Mouse (Mus musculus) MEL (cell line): ENCODE measurements at regions not wholly inside any gene's neighbourhood (a gene's known extent, or its start where the extent isn't known, plus 50 kb on each side); places are given as distances from the start of the nearest gene placed in this dataset.

Experiments
- CHD2 ChIP-seq: IDR thresholded peaks from 2 replicates; pipeline ENCODE4 v1.6.1; 2011; ENCODE audit warnings: low read length, improper control_type of control experiment
- CTCF ChIP-seq, 3 experiments: IDR thresholded peaks in 2 of 3; conservative IDR thresholded peaks in 1 of 3; 2 replicates each; pipeline ENCODE4 v1.5.1; 2011 to 2012; ENCODE audit warnings: low read length in 3 of 3, low read depth in 2 of 3, mild to moderate bottlenecking in 2 of 3, improper control_type of control experiment in 1 of 3, inconsistent platforms in 1 of 3, mixed read lengths in 1 of 3, moderate library complexity in 1 of 3; ENCODE audit not compliant: control insufficient read depth in 1 of 3, insufficient read depth in 1 of 3, poor library complexity in 1 of 3, severe bottlenecking in 1 of 3
- E2F4 ChIP-seq: IDR thresholded peaks from 2 replicates; pipeline ENCODE4 v1.6.1; 2011; ENCODE audit warnings: low read depth, low read length, improper control_type of control experiment, borderline replicate concordance
- ELF1 ChIP-seq: IDR thresholded peaks from 2 replicates; pipeline ENCODE4 v1.6.1; 2014; ENCODE audit warnings: low read depth, mild to moderate bottlenecking, inconsistent platforms, low read length, improper control_type of control experiment, moderate library complexity
- MYC ChIP-seq: IDR thresholded peaks from 2 replicates; pipeline ENCODE4 v1.6.1; 2011; ENCODE audit warnings: low read depth, mild to moderate bottlenecking, low read length, improper control_type of control experiment, moderate library complexity
- POLR2A ChIP-seq, 2 experiments: IDR thresholded peaks; 2 replicates each; pipeline ENCODE4 v1.6.1; 2011 to 2012; ENCODE audit warnings: low read length in 2 of 2, mild to moderate bottlenecking in 2 of 2, control low read depth in 1 of 2, improper control_type of control experiment in 1 of 2, low read depth in 1 of 2, moderate library complexity in 1 of 2; ENCODE audit not compliant: control insufficient read depth in 1 of 2, insufficient read depth in 1 of 2, poor library complexity in 1 of 2
- TAL1 ChIP-seq: IDR thresholded peaks from 2 replicates; pipeline ENCODE4 v1.6.1; 2012; ENCODE audit warnings: mild to moderate bottlenecking, inconsistent platforms, low read length, moderate library complexity, mixed read lengths
- TCF12 ChIP-seq: IDR thresholded peaks from 2 replicates; pipeline ENCODE4 v1.6.1; 2014; ENCODE audit warnings: low read depth, mild to moderate bottlenecking, inconsistent platforms, low read length, improper control_type of control experiment, moderate library complexity
- ZNF384 ChIP-seq: IDR thresholded peaks from 2 replicates; pipeline ENCODE4 v1.6.1; 2012; ENCODE audit warnings: low read depth, mild to moderate bottlenecking, inconsistent platforms, low read length, improper control_type of control experiment

GRCm38 (mm10) chr12:32435126-32435525 is 56.6 kb downstream of the Ccdc71l start:
- TF ChIP-seq CTCF (IDR thresholded peaks at IDR 0.05 in 2 of 3, conservative IDR thresholded peaks at IDR 0.05 in 1 of 3; ENCODE audit: control insufficient read depth in 1 of 3, insufficient read depth in 1 of 3, low read depth in 2 of 3, low read length in 3 of 3, poor library complexity in 1 of 3, severe bottlenecking in 1 of 3), result no peak
- TF ChIP-seq E2F4, result no peak
- no peak for TF ChIP-seq CHD2
- TF ChIP-seq TAL1, result no peak
- no peak for TF ChIP-seq TCF12
- no peak for TF ChIP-seq MYC
- no peak for TF ChIP-seq POLR2A (IDR thresholded peaks at IDR 0.05; ENCODE audit: control insufficient read depth in 1 of 2, insufficient read depth in 1 of 2, low read depth in 1 of 2, low read length in 2 of 2, poor library complexity in 1 of 2)
- no peak for TF ChIP-seq ELF1
- no peak for TF ChIP-seq ZNF384
